Mouse (Mus musculus) G1E-ER4 (cell line): ENCODE results near the gene Bora. TPM values are rescaled to one million over a fixed set of nuclear protein-coding genes. Genes with fewer than 3 reads are reported as not detected.

Source experiments
- GATA1 ChIP-seq: IDR thresholded peaks from one replicate; pipeline ENCODE4 v1.8.0; 2012; ENCODE audit warnings: low read length, inconsistent platforms
- polyA plus RNA-seq: library from polyadenylated mRNA; stranded (reverse); fragments of >175 nt; gene quantifications from 2 replicates; pipeline ENCODE4 v1.2.3, GENCODE M21; 2012

Gene Bora
- polyA plus RNA-seq, 1 experiment = 30.6 TPM

- no peak for TF ChIP-seq GATA1
These were observed 78.1 kb downstream of the Bora start for GRCm38 (mm10) chr14:99124076-99124475.

Other genes starting within 250 kb of the Bora start
- gene Rpl36a-ps1, start 51.9 kb upstream of the Bora start, polyA plus RNA-seq = 0.48 TPM in 1 of 2 replicates, not detected in the other
- 31.8 and 49.3 TPM in 2 replicates for gene Mzt1, start 88 bp upstream of the Bora start, polyA plus RNA-seq
- 0.71 and 0.81 TPM in 2 replicates for gene Pibf1, start 53.2 kb downstream of the Bora start, polyA plus RNA-seq
- gene Dis3, start 53.5 kb downstream of the Bora start, polyA plus RNA-seq = 33.0 and 42.3 TPM in 2 replicates